Mouse (Mus musculus) hindbrain, embryonic 11.5 days (tissue): ENCODE results near the gene Pdzrn3. TPM values are rescaled to one million over a fixed set of nuclear protein-coding genes. Genes with fewer than 3 reads are reported as not detected.

Source experiments
- ATAC-seq: fragments of 200-750 bp; cut with Nextera tagmentation; 2 replicates; pipeline ENCODE4 v1.8.0; 2017; ENCODE audit warnings: mild to moderate bottlenecking, moderate TSS enrichment, moderate library complexity; ENCODE audit not compliant: low FRiP score
- DNase-seq: peaks from one replicate; pipeline ENCODE4 v3.0.0-alpha.2; 2015; ENCODE audit warnings: low spot score
- H3K27ac ChIP-seq: fragments of 300-500 bp; sonication (generic); 2 replicates; pipeline ENCODE4 v1.5.1; 2014; ENCODE audit warnings: mild to moderate bottlenecking, low read depth, low read length
- H3K27me3 ChIP-seq: fragments of 300-500 bp; sonication (generic); 2 replicates; pipeline ENCODE4 v1.6.1; 2014; ENCODE audit warnings: mild to moderate bottlenecking, low read length, moderate library complexity, mixed read lengths; ENCODE audit not compliant: control insufficient read depth, insufficient read depth
- H3K36me3 ChIP-seq: fragments of 300-500 bp; sonication (generic); 2 replicates; pipeline ENCODE4 v1.6.1; 2014; ENCODE audit warnings: mild to moderate bottlenecking, low read length, moderate library complexity, mixed read lengths; ENCODE audit not compliant: control insufficient read depth, insufficient read depth
- H3K4me1 ChIP-seq: fragments of 300-500 bp; sonication (generic); replicated peaks from 2 replicates; pipeline ENCODE4 v1.6.1; 2014; ENCODE audit warnings: low read length, mixed read lengths; ENCODE audit not compliant: control insufficient read depth, insufficient read depth
- H3K4me2 ChIP-seq: fragments of 300-500 bp; sonication (generic); replicated peaks from 2 replicates; pipeline ENCODE4 v1.6.1; 2014; ENCODE audit warnings: mild to moderate bottlenecking, low read depth, low read length
- H3K4me3 ChIP-seq: fragments of 300-500 bp; sonication (generic); 2 replicates; pipeline ENCODE4 v1.5.1; 2014; ENCODE audit warnings: low read depth, low read length
- H3K9ac ChIP-seq: fragments of 300-500 bp; sonication (generic); 2 replicates; pipeline ENCODE4 v1.6.1; 2014; ENCODE audit warnings: low read depth, low read length
- H3K9me3 ChIP-seq: fragments of 300-500 bp; sonication (generic); 2 replicates; pipeline ENCODE4 v1.6.1; 2016; ENCODE audit warnings: low read length; ENCODE audit not compliant: control insufficient read depth
- WGBS: fragments of 180-500 bp; shearing (Covaris S2); extraction: QIAGEN DNeasy Blood & Tissue Kit; methylation state at CpG from one replicate; pipeline ENCODE4 v1.1.7; 2014; 5-methylcytosine and 5-hydroxymethylcytosine counted together
- polyA plus RNA-seq: library from polyadenylated mRNA; unstranded; fragments of >200 nt; fragmentation: Nextera tagmentation; extraction: Ambion mirVana; gene quantifications from 2 replicates; pipeline ENCODE4 v1.2.1, GENCODE M21; 2014

Pdzrn3 gene
- 20.5 and 23.9 TPM in 2 replicates for polyA plus RNA-seq

DNA sequence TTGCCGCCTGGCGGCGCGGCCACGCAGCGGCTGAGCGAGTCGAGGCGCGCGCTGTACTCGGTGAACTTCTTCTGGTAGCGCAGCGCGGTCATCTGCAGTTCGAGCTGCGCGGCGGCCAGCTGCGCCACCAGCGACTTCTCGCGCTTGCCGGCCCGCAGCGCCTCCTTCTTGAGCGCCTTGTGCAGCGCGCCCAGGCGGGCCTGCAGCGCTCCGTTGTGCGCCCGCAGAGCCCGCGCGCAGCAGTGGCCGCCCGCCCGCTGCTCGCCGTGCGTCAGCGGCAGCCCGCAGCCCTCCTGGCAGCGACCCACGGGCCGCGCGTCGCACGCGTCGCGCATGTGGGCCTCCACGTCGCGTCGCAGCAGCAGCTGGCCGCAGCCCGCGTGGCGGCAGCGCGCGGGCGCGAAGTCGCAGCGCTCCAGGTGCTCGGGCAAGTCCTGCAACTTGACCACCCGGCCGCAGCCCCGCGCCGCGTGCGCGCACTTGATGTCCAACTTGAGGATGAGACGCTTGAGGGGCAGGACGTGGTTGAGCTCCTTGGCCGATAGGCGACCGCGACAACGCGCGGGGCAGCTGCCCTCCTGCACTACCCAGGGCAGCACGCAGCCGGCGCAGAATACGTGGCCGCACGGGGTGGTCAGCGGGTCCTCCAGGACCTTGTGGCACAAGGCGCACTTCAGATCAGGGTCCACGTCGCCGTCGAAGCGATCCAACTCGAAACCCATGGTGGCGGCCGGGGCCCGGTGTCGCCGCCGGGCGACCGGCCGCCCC is at the start of gene Pdzrn3:
Pdzrn3 (minus strand) TSS at position 731 of the 768 bp plus-strand sequence.
- ATAC-seq (peak; percentile 86), DNase-seq (peak; percentile 81)
- H3K4me3 ChIP-seq = peak within 1 kb of the TSS; percentile 60
- peak within 1 kb of the TSS; percentile 59 for H3K9ac ChIP-seq
- peak within 1 kb of the TSS; percentile 73 for H3K27ac ChIP-seq
- H3K36me3 ChIP-seq = no peaks in the 10 kb centered on the region
- H3K4me2 ChIP-seq = peak within 1 kb of the TSS; percentile 99
- WGBS = under 1% methylated on average over 99 of the region's 111 CpGs
- H3K9me3 ChIP-seq = no peaks in the 10 kb centered on the region
- H3K4me1 ChIP-seq = peaks cover 2% of the 10 kb centered on the region; the same call in 1 of the 2 replicates
- H3K27me3 ChIP-seq = no peaks in the 10 kb centered on the region; the same call in 1 of the 2 replicates

DNA sequence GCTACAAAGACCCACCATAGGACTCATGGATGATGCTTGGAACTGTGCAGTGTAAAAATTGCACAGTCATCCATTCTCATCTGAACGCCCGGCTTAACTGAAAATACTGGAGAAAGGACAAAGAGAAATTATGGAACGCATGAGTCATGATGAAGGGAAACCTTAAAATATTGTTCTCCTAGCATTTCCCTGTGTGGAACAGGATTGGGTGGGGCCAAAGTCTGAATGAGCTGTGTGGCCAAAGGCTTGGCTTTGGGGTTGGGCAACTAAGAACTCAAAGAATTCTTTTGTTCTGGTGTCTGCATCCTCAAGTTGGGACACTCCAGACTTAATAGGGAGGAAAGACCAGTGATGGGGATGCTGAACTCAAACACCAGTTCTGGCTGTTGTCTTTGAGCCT is 49.6 kb upstream of the Pdzrn3 start:
- Histone ChIP-seq H3K4me1 (no peaks in the 10 kb centered on the region), H3K27me3 (no peaks in the 10 kb centered on the region), H3K4me2 (no peak overlapping the region), H3K9me3 (no peaks in the 10 kb centered on the region), H3K36me3 (no peaks in the 10 kb centered on the region), H3K4me3 (no peak overlapping the region), H3K9ac (no peak overlapping the region), H3K27ac (no peak overlapping the region)
- 97% methylated on average over 3 of the region's 3 CpGs for WGBS
- ATAC-seq (no peak), DNase-seq (no peak)

DNA sequence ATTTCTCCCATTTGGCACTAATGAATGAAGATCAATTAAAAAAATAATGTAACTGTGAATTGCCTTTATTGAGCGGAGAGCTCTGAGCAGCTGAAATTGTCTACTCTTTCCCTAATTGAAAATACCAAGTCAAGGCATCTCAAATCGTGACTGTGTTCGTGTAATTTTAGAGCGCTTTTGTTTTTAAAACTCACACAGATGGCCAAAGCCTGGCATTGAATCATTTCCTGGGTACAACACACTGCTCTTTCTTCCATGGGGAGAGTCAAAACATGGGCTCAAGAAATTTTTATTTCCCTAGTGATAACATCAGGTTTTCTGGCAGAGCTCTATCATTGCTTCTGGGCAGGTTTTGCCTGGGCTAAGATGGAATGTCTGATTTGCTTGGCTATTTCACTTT is 48.6 kb upstream of the Pdzrn3 start:
- no peaks in the 10 kb centered on the region for H3K27me3 ChIP-seq
- DNase-seq (no peak), ATAC-seq (no peak)
- no peak overlapping the region for H3K4me3 ChIP-seq
- H3K4me2 ChIP-seq = no peak overlapping the region
- H3K9ac ChIP-seq = no peak overlapping the region
- WGBS = 90% methylated on average over 4 of the region's 4 CpGs
- no peaks in the 10 kb centered on the region for H3K9me3 ChIP-seq
- H3K4me1 ChIP-seq = no peaks in the 10 kb centered on the region
- no peaks in the 10 kb centered on the region for H3K36me3 ChIP-seq
- no peak overlapping the region for H3K27ac ChIP-seq

DNA sequence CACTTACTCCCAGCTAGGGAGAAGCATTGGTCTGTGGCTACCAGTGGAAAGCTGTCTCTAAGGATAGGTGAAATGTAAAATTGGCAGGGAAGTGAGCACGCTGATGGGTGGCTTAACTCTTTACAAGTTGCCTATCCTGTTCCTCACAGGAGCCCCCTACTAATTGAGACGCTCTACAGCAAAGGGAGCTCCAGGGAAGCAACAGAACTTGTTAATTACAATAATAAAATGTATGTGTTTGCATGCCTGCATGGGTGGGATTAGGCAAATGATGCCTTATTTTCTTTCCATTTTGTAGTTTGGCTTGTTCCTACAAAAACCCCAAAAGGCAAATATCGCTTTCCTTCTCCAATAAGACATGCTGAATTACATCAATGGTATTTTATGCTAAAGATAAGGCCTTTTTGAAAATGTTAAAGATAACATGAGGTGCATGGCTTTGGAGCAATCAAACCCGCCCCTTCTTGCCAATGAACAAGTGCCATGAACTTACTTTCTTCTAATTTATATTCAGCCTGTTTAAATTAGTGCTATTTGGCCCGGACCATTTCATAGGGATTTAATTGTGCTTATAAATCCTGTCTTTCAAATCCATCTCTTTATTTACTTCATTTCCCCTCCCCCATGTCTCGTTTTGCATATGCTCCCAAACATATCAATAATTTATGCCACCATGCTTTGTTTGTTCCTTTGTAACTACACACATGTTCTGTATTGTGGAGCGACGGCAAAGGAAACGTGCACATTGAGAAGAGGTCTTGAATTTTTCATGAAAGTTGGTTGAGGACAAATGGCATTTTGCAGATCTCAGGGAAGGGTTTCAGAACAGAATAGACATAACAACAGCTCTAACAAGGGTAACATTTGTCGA is 44.6 kb upstream of the Pdzrn3 start:
- no peaks in the 10 kb centered on the region for H3K4me1 ChIP-seq
- no peak overlapping the region for H3K9ac ChIP-seq
- no peak overlapping the region for H3K27ac ChIP-seq
- no peaks in the 10 kb centered on the region for H3K36me3 ChIP-seq
- no peak overlapping the region for H3K4me2 ChIP-seq
- 56% methylated on average over 10 of the region's 10 CpGs for WGBS
- DNase-seq (peak; percentile 19), ATAC-seq (peak; percentile 38; the same call in 1 of the 2 replicates)
- H3K9me3 ChIP-seq = no peaks in the 10 kb centered on the region
- no peak overlapping the region for H3K4me3 ChIP-seq
- no peaks in the 10 kb centered on the region for H3K27me3 ChIP-seq

DNA sequence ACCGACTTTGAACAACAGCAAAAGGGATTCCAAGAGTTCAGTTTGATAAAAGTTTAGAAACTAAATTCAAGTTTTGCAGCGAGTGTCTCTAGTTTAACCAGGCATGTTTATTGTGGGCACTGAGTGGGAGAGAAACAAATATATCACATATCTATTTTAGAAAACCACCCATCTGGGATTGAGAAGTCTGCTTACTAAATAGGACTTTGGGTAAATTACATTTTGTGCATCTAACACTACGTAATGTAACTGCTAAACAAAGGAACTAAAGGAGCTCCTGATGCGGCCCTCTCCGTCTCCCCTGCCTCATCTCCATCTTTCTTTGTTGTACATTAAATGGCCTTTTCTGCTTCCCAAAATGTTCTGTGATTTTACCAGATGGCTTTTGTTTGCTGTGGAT is 40.5 kb upstream of the Pdzrn3 start:
- Histone ChIP-seq H3K4me2 (no peak overlapping the region), H3K4me3 (no peak overlapping the region), H3K9me3 (no peaks in the 10 kb centered on the region), H3K27ac (no peak overlapping the region), H3K36me3 (no peaks in the 10 kb centered on the region), H3K4me1 (no peaks in the 10 kb centered on the region), H3K9ac (no peak overlapping the region), H3K27me3 (no peaks in the 10 kb centered on the region)
- ATAC-seq (no peak), DNase-seq (no peak)
- WGBS = 82% methylated on average over 5 of the region's 5 CpGs

DNA sequence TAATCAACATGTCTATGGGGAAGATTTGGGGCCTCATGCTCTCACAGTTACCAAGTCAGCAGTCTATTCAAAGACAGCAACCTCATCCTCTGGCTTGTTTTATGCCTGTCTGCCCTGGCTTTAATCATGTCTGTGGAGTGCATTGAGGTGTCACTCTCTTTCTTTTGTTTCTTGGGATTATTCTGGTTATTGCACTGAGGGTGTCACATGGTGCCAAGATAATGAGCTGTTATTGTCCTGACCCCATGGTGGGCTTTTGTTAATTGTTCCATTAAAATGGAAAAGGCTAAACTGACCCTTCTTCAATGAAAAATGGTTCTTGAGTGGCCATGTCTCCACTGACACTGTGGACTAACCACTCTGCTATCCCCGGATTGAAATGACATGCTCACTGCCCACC is 34.0 kb upstream of the Pdzrn3 start:
- no peak overlapping the region for H3K4me2 ChIP-seq
- DNase-seq (no peak), ATAC-seq (peak; percentile 59; the same call in 1 of the 2 replicates)
- no peaks in the 10 kb centered on the region for H3K9me3 ChIP-seq
- no peaks in the 10 kb centered on the region for H3K27me3 ChIP-seq
- no peaks in the 10 kb centered on the region for H3K36me3 ChIP-seq
- H3K9ac ChIP-seq = no peak overlapping the region
- WGBS = 33% methylated on average over 1 of the region's 1 CpGs
- H3K4me3 ChIP-seq = no peak overlapping the region
- no peak overlapping the region for H3K27ac ChIP-seq
- no peaks in the 10 kb centered on the region for H3K4me1 ChIP-seq

DNA sequence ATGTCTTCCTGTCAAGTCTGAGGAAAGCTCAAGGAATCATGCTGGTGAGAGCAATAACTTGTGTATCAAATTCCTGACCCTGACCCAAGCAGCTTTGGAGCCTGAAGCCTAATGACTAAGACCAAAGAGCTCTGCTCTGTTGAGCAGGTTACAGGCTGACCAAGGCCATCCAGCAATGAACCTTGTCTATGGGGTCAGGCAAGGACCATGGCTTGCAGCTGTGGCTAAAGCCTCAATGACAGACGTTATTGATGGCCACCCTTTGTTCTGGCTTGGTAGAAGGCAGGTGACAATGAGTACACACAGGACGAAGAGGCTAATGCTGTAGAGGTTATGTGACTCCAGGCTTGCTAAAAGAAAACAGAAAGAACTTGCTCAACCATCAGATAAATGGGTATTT is 33.4 kb upstream of the Pdzrn3 start:
- ATAC-seq (no peak; the same call in 1 of the 2 replicates), DNase-seq (no peak)
- WGBS = 9% methylated on average over 2 of the region's 2 CpGs
- no peak overlapping the region for H3K9ac ChIP-seq
- H3K27me3 ChIP-seq = no peaks in the 10 kb centered on the region
- H3K4me1 ChIP-seq = no peaks in the 10 kb centered on the region
- no peak overlapping the region for H3K4me3 ChIP-seq
- H3K27ac ChIP-seq = no peak overlapping the region
- H3K9me3 ChIP-seq = no peaks in the 10 kb centered on the region
- H3K36me3 ChIP-seq = no peaks in the 10 kb centered on the region
- H3K4me2 ChIP-seq = no peak overlapping the region

DNA sequence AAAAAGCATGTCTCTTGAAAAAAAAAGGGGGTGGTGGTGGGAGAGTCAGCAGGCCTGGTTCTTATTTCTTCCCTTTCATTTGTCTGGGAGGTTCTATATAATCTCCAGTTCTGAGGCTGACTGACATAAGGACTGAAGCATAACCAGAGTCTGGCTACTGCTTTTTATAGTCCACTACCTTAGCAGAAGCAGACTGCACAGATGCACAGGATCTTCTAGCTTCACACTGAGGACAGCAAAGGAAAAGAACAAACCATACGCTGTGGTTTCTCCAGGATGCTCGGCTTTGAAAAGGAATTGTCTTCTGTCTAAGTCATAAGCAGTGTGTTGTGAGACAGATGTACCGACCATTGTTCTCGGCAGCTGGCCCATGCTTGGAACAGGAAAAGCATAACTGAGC is 19.0 kb upstream of the Pdzrn3 start:
- no peak for ATAC-seq
- 88% methylated on average over 4 of the region's 4 CpGs for WGBS

More for the DNA sequence above, 19.0 kb upstream of the Pdzrn3 start:
- Histone ChIP-seq H3K36me3 (no peaks in the 10 kb centered on the region), H3K4me1 (no peaks in the 10 kb centered on the region), H3K27ac (no peak overlapping the region), H3K27me3 (no peaks in the 10 kb centered on the region), H3K4me3 (no peak overlapping the region), H3K9me3 (no peaks in the 10 kb centered on the region), H3K9ac (no peak overlapping the region), H3K4me2 (no peak overlapping the region)
- DNase-seq = no peak
